8 mouse cellular contexts compared by ENCODE assay signal in the genomic region with DNA sequence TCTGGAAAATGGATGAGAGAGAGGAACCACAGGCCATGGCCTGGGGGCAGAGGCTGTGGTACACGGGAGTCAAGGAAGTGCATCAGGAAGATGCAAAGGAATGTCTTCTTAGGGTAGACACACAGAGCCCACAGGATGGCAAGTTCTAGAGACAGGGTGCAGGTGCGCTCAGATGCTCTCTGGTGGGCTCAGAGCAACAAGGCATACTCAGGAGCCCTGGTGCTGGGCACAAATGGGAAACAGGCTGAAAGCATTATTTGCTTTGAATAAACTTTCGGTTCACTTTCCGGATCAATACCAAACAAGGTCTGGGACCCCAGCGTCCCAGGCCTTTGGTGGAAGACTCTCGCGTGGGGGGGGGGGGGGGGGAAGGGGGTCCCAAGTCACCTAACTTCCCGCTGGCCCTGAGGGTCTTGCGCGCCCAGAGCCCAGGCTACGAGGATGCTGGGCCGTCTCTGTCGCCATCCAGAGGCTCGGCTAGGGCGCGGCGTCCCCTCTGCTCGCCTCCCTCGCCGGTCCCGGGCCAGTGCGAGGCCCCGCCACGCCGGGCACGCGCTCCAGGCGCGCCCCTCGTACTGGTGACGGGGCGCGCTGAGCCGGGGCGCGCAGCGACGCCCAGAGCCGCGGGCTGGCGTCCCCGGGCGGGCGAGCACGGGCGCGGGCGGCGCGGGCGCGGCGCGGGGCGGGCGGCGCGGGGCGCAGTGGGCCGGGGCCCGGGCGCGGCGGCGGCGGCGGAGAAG. TPM values are rescaled to one million over a fixed set of nuclear protein-coding genes. Genes with fewer than 3 reads are reported as not detected.
DNase-seq lines count a peak whose midpoint lies in the region; ATAC-seq lines count a peak whose summit lies in the region.

Fam19a5 (plus strand) TSS at position 701 of the 740 bp plus-strand sequence.

- no peaks in the 10 kb centered on the region for H3K9me3 ChIP-seq in kidney, embryonic 15.5 days (replicated peaks)
- H3K9me3 ChIP-seq in forebrain, embryonic 12.5 days: no peaks in the 10 kb centered on the region

- peak within 1 kb of the TSS; percentile 95 for H3K4me2 ChIP-seq in kidney, embryonic 15.5 days
- peak within 1 kb of the TSS; percentile 81 for H3K4me2 ChIP-seq in forebrain, embryonic 12.5 days

- H3K27me3 ChIP-seq in kidney, embryonic 15.5 days: peaks cover 89% of the 10 kb centered on the region
- peaks cover 31% of the 10 kb centered on the region for H3K27me3 ChIP-seq in forebrain, embryonic 12.5 days

- H3K36me3 ChIP-seq in kidney, embryonic 15.5 days: no peaks in the 10 kb centered on the region
- no peaks in the 10 kb centered on the region for H3K36me3 ChIP-seq in forebrain, embryonic 12.5 days (replicated peaks)

- peak within 1 kb of the TSS; percentile 43 for H3K9ac ChIP-seq in kidney, embryonic 15.5 days
- peak within 1 kb of the TSS; percentile 91 for H3K9ac ChIP-seq in forebrain, embryonic 12.5 days

- H3K27ac ChIP-seq in kidney, embryonic 15.5 days: no peak within 1 kb of the TSS
- H3K27ac ChIP-seq in brown adipose tissue, adult 24 weeks (replicated peaks; ENCODE audit: low read depth, low read length): no peak within 1 kb of the TSS
- H3K27ac ChIP-seq in forebrain, embryonic 12.5 days: peak within 1 kb of the TSS; percentile 61

- no peak for DNase-seq in kidney, postnatal 14 days
- peak; percentile 64 for DNase-seq in left cerebral cortex, adult 11 months (ENCODE audit: low spot score)
- DNase-seq in neural tube, embryonic 10.5 days (ENCODE audit: extremely low spot score, low spot score): peak; percentile 66
- DNase-seq in ovary, postnatal 10 days (ENCODE audit: low spot score): no peak

- H3K4me3 ChIP-seq in kidney, embryonic 15.5 days (replicated peaks): peak within 1 kb of the TSS; percentile 56
- peak within 1 kb of the TSS; percentile 14; the same call in 1 of the 2 replicates for H3K4me3 ChIP-seq in brown adipose tissue, adult 24 weeks (ENCODE audit: insufficient read depth, low read depth, low read length)
- peak within 1 kb of the TSS; percentile 79 for H3K4me3 ChIP-seq in forebrain, embryonic 12.5 days (replicated peaks)

- peaks cover 17% of the 10 kb centered on the region for H3K4me1 ChIP-seq in kidney, embryonic 15.5 days
- H3K4me1 ChIP-seq in brown adipose tissue, adult 24 weeks (ENCODE audit: control insufficient read depth, insufficient read depth, insufficient read length, low read length): no peaks in the 10 kb centered on the region
- H3K4me1 ChIP-seq in forebrain, embryonic 12.5 days: peaks cover 46% of the 10 kb centered on the region

- 3% methylated on average over 34 of the region's 67 CpGs for WGBS in kidney, embryonic 15.5 days
- WGBS in forebrain, embryonic 12.5 days: 1% methylated on average over 30 of the region's 67 CpGs

- peak; percentile 60 for ATAC-seq in kidney, embryonic 15.5 days (replicated peaks; ENCODE audit: low FRiP score)
- ATAC-seq in forebrain, embryonic 12.5 days (ENCODE audit: low FRiP score): peak; percentile 84
- ATAC-seq in inflammation-experienced regulatory T-cells, adult 6 months: no peak

RNA-seq across cellular contexts. Expression of gene Fam19a5, which starts in this region (rescaled TPM):
- 4.7 and 5.2 TPM in 2 replicates for polyA plus RNA-seq in kidney, embryonic 15.5 days (2015; fragmentation: Nextera tagmentation; extraction: Ambion mirVana)
- polyA plus RNA-seq in brown adipose tissue, adult 24 weeks (2012; ENCODE audit: insufficient read depth, insufficient read length, missing spikeins): 3.3 and 4.6 TPM in 2 replicates
- polyA plus RNA-seq in forebrain, embryonic 12.5 days (2016; fragmentation: Nextera tagmentation; extraction: Ambion mirVana): 8.9 and 9.5 TPM in 2 replicates
- not detected for polyA plus RNA-seq in inflammation-experienced regulatory T-cells, adult 6 months (2017; shearing (Covaris generic))

Comparison
In these comparisons a context has a peak if more than half of its experiments do, and no peak if none do; other contexts are left out.
1. H3K4me3 ChIP-seq: peak in every context shown above with its lines; median percentile 79 in forebrain, embryonic 12.5 days; 56 in kidney, embryonic 15.5 days; 14 in brown adipose tissue, adult 24 weeks.
2. DNase-seq: peak in left cerebral cortex, adult 11 months (single experiment) and neural tube, embryonic 10.5 days (single experiment); none in kidney, postnatal 14 days (single experiment) and ovary, postnatal 10 days (single experiment).